Mouse (Mus musculus): ENCODE measurements around the gene 3110082J24Rik. TPM values are rescaled to one million over a fixed set of nuclear protein-coding genes. Genes with fewer than 3 reads are reported as not detected.

The 3110082J24Rik gene
- not detected in 2 replicates for polyA plus RNA-seq (2012; rRNA removed)

- Histone ChIP-seq H3K27ac (ENCODE audit: insufficient read depth, low read length) (no peak within 1 kb of the TSS), H3K36me3 (ENCODE audit: control insufficient read depth, insufficient read depth, low read length) (no peaks in the 10 kb centered on the region), H3K4me1 (ENCODE audit: control insufficient read depth, insufficient read depth, insufficient read length) (peaks cover 4% of the 10 kb centered on the region; the same call in 1 of the 2 replicates), H3K27me3 (ENCODE audit: control insufficient read depth, insufficient read depth, low read length) (peaks cover 17% of the 10 kb centered on the region), H3K4me3 (ENCODE audit: extremely low read depth, insufficient read depth, insufficient read length) (no peak within 1 kb of the TSS)
- TF ChIP-seq CTCF (IDR thresholded peaks at IDR 0.05; ENCODE audit: extremely low read depth, insufficient read depth, insufficient read length, insufficient replicate concordance) (no peak), POLR2A (IDR thresholded peaks at IDR 0.05; ENCODE audit: low read depth, low read length) (no peak)
- WGBS: 10% methylated on average over 29 of the region's 29 CpGs
- no peak for DNase-seq (ENCODE audit: low read depth in 1 of 2, low spot score in 2 of 2)
Measured at GRCm38 (mm10) chr5:30105668-30106300, at the start of gene 3110082J24Rik. TSS of gene 3110082J24Rik (minus strand) at chr5:30106086.

- Histone ChIP-seq H3K4me3 (ENCODE audit: extremely low read depth, insufficient read depth, insufficient read length) (peak overlapping the region; percentile 93), H3K27ac (ENCODE audit: insufficient read depth, low read length) (peak overlapping the region; percentile 98), H3K36me3 (ENCODE audit: control insufficient read depth, insufficient read depth, low read length) (no peaks in the 10 kb centered on the region), H3K27me3 (ENCODE audit: control insufficient read depth, insufficient read depth, low read length) (no peaks in the 10 kb centered on the region), H3K4me1 (ENCODE audit: control insufficient read depth, insufficient read depth, insufficient read length) (no peaks in the 10 kb centered on the region)
- WGBS: under 1% methylated on average over 31 of the region's 31 CpGs
- DNase-seq (ENCODE audit: low read depth in 1 of 2, low spot score in 2 of 2): no peak
- TF ChIP-seq POLR2A (IDR thresholded peaks at IDR 0.05; ENCODE audit: low read depth, low read length): no peak
- no peak for TF ChIP-seq CTCF (IDR thresholded peaks at IDR 0.05; ENCODE audit: extremely low read depth, insufficient read depth, insufficient read length, insufficient replicate concordance)
Measured at GRCm38 (mm10) chr5:30155395-30155792, 49.5 kb upstream of the 3110082J24Rik start.

- under 1% methylated on average over 53 of the region's 53 CpGs for WGBS
- TF ChIP-seq CTCF (IDR thresholded peaks at IDR 0.05; ENCODE audit: extremely low read depth, insufficient read depth, insufficient read length, insufficient replicate concordance) (no peak), POLR2A (IDR thresholded peaks at IDR 0.05; ENCODE audit: low read depth, low read length) (peak; percentile 72)
- peak; percentile 86 to 91 for DNase-seq (ENCODE audit: low read depth in 1 of 2, low spot score in 2 of 2)
- Histone ChIP-seq H3K4me1 (ENCODE audit: control insufficient read depth, insufficient read depth, insufficient read length) (no peaks in the 10 kb centered on the region), H3K36me3 (ENCODE audit: control insufficient read depth, insufficient read depth, low read length) (no peaks in the 10 kb centered on the region; the same call in 1 of the 2 replicates), H3K4me3 (ENCODE audit: extremely low read depth, insufficient read depth, insufficient read length) (peak within 1 kb of the TSS; percentile 93), H3K27ac (ENCODE audit: insufficient read depth, low read length) (peak within 1 kb of the TSS; percentile 98), H3K27me3 (ENCODE audit: control insufficient read depth, insufficient read depth, low read length) (no peaks in the 10 kb centered on the region)
Measured at GRCm38 (mm10) chr5:30154474-30155394, 48.8 kb upstream of the 3110082J24Rik start, which contains the start of the genes Hadha and Hadhb. TSS of gene Hadha (minus strand) at chr5:30155162. TSS of gene Hadhb (plus strand) at chr5:30155248.

GRCm38 (mm10) chr5:30154013-30154412, 48.1 kb upstream of the 3110082J24Rik start:
- no peak for DNase-seq (ENCODE audit: low read depth in 1 of 2, low spot score in 2 of 2)
- H3K27me3 ChIP-seq (ENCODE audit: control insufficient read depth, insufficient read depth, low read length): no peaks in the 10 kb centered on the region
- no peaks in the 10 kb centered on the region for H3K4me1 ChIP-seq (ENCODE audit: control insufficient read depth, insufficient read depth, insufficient read length)
- TF ChIP-seq CTCF (IDR thresholded peaks at IDR 0.05; ENCODE audit: extremely low read depth, insufficient read depth, insufficient read length, insufficient replicate concordance) (no peak), POLR2A (IDR thresholded peaks at IDR 0.05; ENCODE audit: low read depth, low read length) (no peak)
- no peaks in the 10 kb centered on the region; the same call in 1 of the 2 replicates for H3K36me3 ChIP-seq (ENCODE audit: control insufficient read depth, insufficient read depth, low read length)
- peak overlapping the region; percentile 93 for H3K4me3 ChIP-seq (ENCODE audit: extremely low read depth, insufficient read depth, insufficient read length)
- WGBS: 32% methylated on average over 4 of the region's 4 CpGs
- no peak overlapping the region for H3K27ac ChIP-seq (ENCODE audit: insufficient read depth, low read length)

- no peaks in the 10 kb centered on the region for H3K27me3 ChIP-seq (ENCODE audit: control insufficient read depth, insufficient read depth, low read length)
- H3K4me3 ChIP-seq (ENCODE audit: extremely low read depth, insufficient read depth, insufficient read length): no peak overlapping the region
- H3K27ac ChIP-seq (ENCODE audit: insufficient read depth, low read length): no peak overlapping the region
- DNase-seq (ENCODE audit: low read depth in 1 of 2, low spot score in 2 of 2): no peak
- H3K4me1 ChIP-seq (ENCODE audit: control insufficient read depth, insufficient read depth, insufficient read length): no peaks in the 10 kb centered on the region; the same call in 1 of the 2 replicates
- WGBS: 91% methylated on average over 2 of the region's 2 CpGs
- TF ChIP-seq POLR2A (IDR thresholded peaks at IDR 0.05; ENCODE audit: low read depth, low read length): no peak
- TF ChIP-seq CTCF (IDR thresholded peaks at IDR 0.05; ENCODE audit: extremely low read depth, insufficient read depth, insufficient read length, insufficient replicate concordance): no peak
- H3K36me3 ChIP-seq (ENCODE audit: control insufficient read depth, insufficient read depth, low read length): no peaks in the 10 kb centered on the region; the same call in 1 of the 2 replicates
Measured at GRCm38 (mm10) chr5:30153222-30153621, 47.3 kb upstream of the 3110082J24Rik start.

GRCm38 (mm10) chr5:30152413-30152812, 46.5 kb upstream of the 3110082J24Rik start:
- no peak for TF ChIP-seq POLR2A (IDR thresholded peaks at IDR 0.05; ENCODE audit: low read depth, low read length)
- no peak for TF ChIP-seq CTCF (IDR thresholded peaks at IDR 0.05; ENCODE audit: extremely low read depth, insufficient read depth, insufficient read length, insufficient replicate concordance)
- H3K27me3 ChIP-seq (ENCODE audit: control insufficient read depth, insufficient read depth, low read length): no peaks in the 10 kb centered on the region
- no peak overlapping the region for H3K27ac ChIP-seq (ENCODE audit: insufficient read depth, low read length)
- H3K4me1 ChIP-seq (ENCODE audit: control insufficient read depth, insufficient read depth, insufficient read length): no peaks in the 10 kb centered on the region; the same call in 1 of the 2 replicates
- 89% methylated on average over 1 of the region's 1 CpGs for WGBS
- H3K4me3 ChIP-seq (ENCODE audit: extremely low read depth, insufficient read depth, insufficient read length): no peak overlapping the region
- H3K36me3 ChIP-seq (ENCODE audit: control insufficient read depth, insufficient read depth, low read length): no peaks in the 10 kb centered on the region; the same call in 1 of the 2 replicates
- DNase-seq (ENCODE audit: low read depth in 1 of 2, low spot score in 2 of 2): no peak

Data from spleen, adult 2 months (tissue).